Mouse (Mus musculus) intestine, embryonic 14.5 days (tissue): ENCODE data around the gene Zic1. TPM values are rescaled to one million over a fixed set of nuclear protein-coding genes. Genes with fewer than 3 reads are reported as not detected.

ENCODE experiments used
- ATAC-seq: fragments of 200-750 bp; cut with Nextera tagmentation; replicated peaks from 2 replicates; pipeline ENCODE4 v1.8.0; 2017; ENCODE audit warnings: low read depth, moderate number of reproducible peaks, moderate TSS enrichment, moderate library complexity; ENCODE audit not compliant: low FRiP score, low TSS enrichment
- DNase-seq: peaks from one replicate; pipeline ENCODE4 v3.0.0-alpha.2; 2018; ENCODE audit warnings: low spot score
- H3K27ac ChIP-seq: fragments of 300-500 bp; sonication (generic); 2 replicates; pipeline ENCODE4 v1.5.1; 2014; ENCODE audit warnings: low read depth, mild to moderate bottlenecking, control low read depth
- H3K27me3 ChIP-seq: fragments of 300-500 bp; sonication (generic); replicated peaks from 2 replicates; pipeline ENCODE4 v1.6.1; 2014; ENCODE audit warnings: low read length, control low read depth; ENCODE audit not compliant: control insufficient read depth, insufficient read depth
- H3K36me3 ChIP-seq: fragments of 300-500 bp; sonication (generic); 2 replicates; pipeline ENCODE4 v1.6.1; 2014; ENCODE audit warnings: low read length, control low read depth; ENCODE audit not compliant: control insufficient read depth, insufficient read depth
- H3K4me1 ChIP-seq: fragments of 300-500 bp; sonication (generic); replicated peaks from 2 replicates; pipeline ENCODE4 v1.6.1; 2014; ENCODE audit warnings: low read length, control low read depth, mixed read lengths; ENCODE audit not compliant: control insufficient read depth, insufficient read depth
- H3K4me2 ChIP-seq: fragments of 300-500 bp; sonication (generic); 2 replicates; pipeline ENCODE4 v1.6.1; 2014; ENCODE audit warnings: low read length
- H3K4me3 ChIP-seq: fragments of 300-500 bp; sonication (generic); 2 replicates; pipeline ENCODE4 v1.5.1; 2014; ENCODE audit warnings: low read depth, low read length, control low read depth, mixed read lengths
- H3K9ac ChIP-seq: fragments of 300-500 bp; sonication (generic); 2 replicates; pipeline ENCODE4 v1.6.1; 2014; ENCODE audit warnings: mild to moderate bottlenecking, low read length
- H3K9me3 ChIP-seq: fragments of 300-500 bp; sonication (generic); 2 replicates; pipeline ENCODE4 v1.6.1; 2016; ENCODE audit warnings: low read length, control low read depth; ENCODE audit not compliant: control insufficient read depth
- WGBS: fragments of 180-500 bp; shearing (Covaris S2); extraction: QIAGEN DNeasy Blood & Tissue Kit; methylation state at CpG from one replicate; pipeline ENCODE4 v1.1.7; 2014; 5-methylcytosine and 5-hydroxymethylcytosine counted together
- polyA plus RNA-seq: library from polyadenylated mRNA; unstranded; fragments of >200 nt; fragmentation: Nextera tagmentation; extraction: Ambion mirVana; gene quantifications from 2 replicates; pipeline ENCODE4 v1.2.1, GENCODE M21; 2014

The Zic1 gene
- polyA plus RNA-seq, 1 experiment from 2014 or later, result not detected

DNA sequence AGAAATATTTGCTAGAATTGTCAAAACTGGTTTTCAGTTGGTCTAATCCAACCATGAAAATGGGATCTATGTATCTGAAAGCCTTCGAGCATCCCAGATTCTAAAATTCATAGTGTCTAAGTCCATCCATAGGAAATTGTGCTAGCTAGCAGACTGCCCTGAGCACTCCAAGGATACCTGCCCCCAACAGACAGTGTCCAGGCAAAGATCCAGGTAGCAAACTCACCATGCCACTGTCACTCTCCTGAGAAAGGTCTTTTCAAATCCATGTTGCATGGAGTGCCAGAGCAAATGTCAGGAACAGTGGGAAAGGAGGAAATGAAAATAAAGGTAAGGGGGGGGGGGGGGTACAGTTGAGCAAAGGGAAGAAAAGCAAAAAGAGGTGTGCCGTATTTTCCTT, 18.0 kb downstream of the Zic1 start:
- H3K4me2 ChIP-seq, result no peak overlapping the region
- H3K27me3 ChIP-seq, result peaks cover 46% of the 10 kb centered on the region
- 61% methylated on average over 2 of the region's 2 CpGs for WGBS
- H3K4me1 ChIP-seq, result no peaks in the 10 kb centered on the region
- no peak overlapping the region for H3K4me3 ChIP-seq
- H3K9ac ChIP-seq, result no peak overlapping the region
- DNase-seq (no peak), ATAC-seq (no peak)
- no peaks in the 10 kb centered on the region for H3K9me3 ChIP-seq
- H3K27ac ChIP-seq, result no peak overlapping the region
- no peaks in the 10 kb centered on the region for H3K36me3 ChIP-seq

Other genes with a start within 250 kb of the Zic1 start
- gene Zic4, start 3.4 kb downstream of the Zic1 start, polyA plus RNA-seq, result not detected in 2 replicates